Mouse (Mus musculus) CH12.LX (cell line): ENCODE results near the gene Ncoa7. TPM values are rescaled to one million over a fixed set of nuclear protein-coding genes. Genes with fewer than 3 reads are reported as not detected.
A peak's percentile ranks its signal among the peaks of the same experiment; 100 is the strongest.

Experiments used
- DNase-seq: peaks from one replicate; pipeline ENCODE4 v3.0.0-alpha.2; 2013; ENCODE audit errors: extremely low read depth
- H3K27ac ChIP-seq: 2 replicates; pipeline ENCODE4 v1.5.1; 2012; ENCODE audit warnings: low read depth, mild to moderate bottlenecking, control low read depth, moderate library complexity; ENCODE audit not compliant: insufficient read depth
- H3K27me3 ChIP-seq: replicated peaks from 2 replicates; pipeline ENCODE3; 2012; ENCODE audit warnings: inconsistent platforms
- H3K36me3 ChIP-seq, 2 experiments: replicated peaks in 1 of 2; 2 replicates each; pipeline versions ENCODE3 to v1.6.1; 2012; ENCODE audit warnings: inconsistent platforms in 1 of 2, low read length in 1 of 2, mild to moderate bottlenecking in 1 of 2, mixed read lengths in 1 of 2, moderate library complexity in 1 of 2; ENCODE audit not compliant: control insufficient read depth in 1 of 2, insufficient read depth in 1 of 2
- H3K4me1 ChIP-seq, 2 experiments: 2 replicates each; pipeline ENCODE4 v1.6.1; 2012; ENCODE audit warnings: inconsistent platforms in 1 of 2, moderate library complexity in 1 of 2; ENCODE audit not compliant: insufficient read depth in 2 of 2, control insufficient read depth in 1 of 2
- H3K4me2 ChIP-seq: 2 replicates; pipeline ENCODE4 v1.6.1; 2012; ENCODE audit warnings: low read depth, mild to moderate bottlenecking, control low read depth; ENCODE audit not compliant: poor library complexity, insufficient read depth, severe bottlenecking
- H3K4me3 ChIP-seq, 3 experiments: fragments of 150-350 bp in 1 of 3; sonication (generic) in 1 of 3; replicated peaks in 1 of 3; 2 replicates each; pipeline versions ENCODE3 to v1.5.1; 2011 to 2012; ENCODE audit warnings: low read depth in 2 of 3, low read length in 2 of 3, mild to moderate bottlenecking in 2 of 3, moderate library complexity in 2 of 3, control low read depth in 1 of 3, improper control_type of control experiment in 1 of 3, inconsistent platforms in 1 of 3, mixed read lengths in 1 of 3; ENCODE audit not compliant: poor library complexity in 1 of 3
- H3K79me2 ChIP-seq: replicated peaks from 2 replicates; pipeline ENCODE4 v1.6.1; 2012; ENCODE audit warnings: mild to moderate bottlenecking, moderate library complexity; ENCODE audit not compliant: control insufficient read depth, poor library complexity, insufficient read depth, severe bottlenecking; ENCODE audit errors: extremely low read depth
- H3K9ac ChIP-seq: 2 replicates; pipeline ENCODE4 v1.6.1; 2012; ENCODE audit warnings: low read depth, mild to moderate bottlenecking, control low read depth, moderate library complexity; ENCODE audit not compliant: insufficient read depth
- H3K9me3 ChIP-seq: replicated peaks from 2 replicates; pipeline ENCODE3; 2012; ENCODE audit warnings: low read length, inconsistent platforms, mixed read lengths
- CHD1 ChIP-seq: IDR thresholded peaks from 2 replicates; pipeline ENCODE4 v1.6.1; 2012; ENCODE audit warnings: low read depth, low read length, improper control_type of control experiment, inconsistent platforms
- CTCF ChIP-seq, 2 experiments: IDR thresholded peaks in 1 of 2; conservative IDR thresholded peaks in 1 of 2; 2 replicates each; pipeline ENCODE4 v1.5.1; 2011 to 2012; ENCODE audit warnings: low read depth in 2 of 2, low read length in 2 of 2, improper control_type of control experiment in 1 of 2, inconsistent platforms in 1 of 2, mild to moderate bottlenecking in 1 of 2, moderate library complexity in 1 of 2
- EP300 ChIP-seq: IDR thresholded peaks from 2 replicates; pipeline ENCODE4 v1.6.1; 2011; ENCODE audit warnings: low read length, improper control_type of control experiment
- ETS1 ChIP-seq: conservative IDR thresholded peaks from 2 replicates; pipeline ENCODE4 v1.6.1; 2012; ENCODE audit warnings: low read depth, mild to moderate bottlenecking, inconsistent platforms, low read length, improper control_type of control experiment, moderate library complexity
- GABPA ChIP-seq: IDR thresholded peaks from 2 replicates; pipeline ENCODE4 v1.6.1; 2012; ENCODE audit warnings: low read depth, low read length, improper control_type of control experiment, inconsistent platforms; ENCODE audit not compliant: insufficient replicate concordance
- JUN ChIP-seq: IDR thresholded peaks from 2 replicates; pipeline ENCODE4 v1.6.1; 2011; ENCODE audit warnings: low read depth, mild to moderate bottlenecking, low read length, improper control_type of control experiment, moderate library complexity; ENCODE audit not compliant: insufficient read depth
- MAX ChIP-seq: IDR thresholded peaks from 2 replicates; pipeline ENCODE4 v1.6.1; 2011; ENCODE audit warnings: low read length, improper control_type of control experiment
- MEF2A ChIP-seq: IDR thresholded peaks from 2 replicates; pipeline ENCODE4 v1.6.1; 2014; ENCODE audit warnings: low read depth, mild to moderate bottlenecking, inconsistent platforms, low read length, improper control_type of control experiment, borderline replicate concordance
- MYC ChIP-seq: IDR thresholded peaks from 2 replicates; pipeline ENCODE4 v1.6.1; 2011; ENCODE audit warnings: low read depth, mild to moderate bottlenecking, improper control_type of control experiment, low read length
- RAD21 ChIP-seq: IDR thresholded peaks from 2 replicates; pipeline ENCODE4 v1.6.1; 2011; ENCODE audit warnings: low read depth, mild to moderate bottlenecking, low read length, improper control_type of control experiment, moderate library complexity
- SMC3 ChIP-seq: IDR thresholded peaks from 2 replicates; pipeline ENCODE4 v1.6.1; 2011; ENCODE audit warnings: low read depth, low read length, improper control_type of control experiment
- TBP ChIP-seq: conservative IDR thresholded peaks from 2 replicates; pipeline ENCODE4 v1.6.1; 2011; ENCODE audit warnings: low read depth, low read length, improper control_type of control experiment
- UBTF ChIP-seq: IDR thresholded peaks from 2 replicates; pipeline ENCODE4 v1.6.1; 2012; ENCODE audit warnings: low read depth, mild to moderate bottlenecking, inconsistent platforms, low read length, improper control_type of control experiment, moderate library complexity
- ZKSCAN1 ChIP-seq: IDR thresholded peaks from 2 replicates; pipeline ENCODE4 v1.6.1; 2012; ENCODE audit warnings: low read depth, inconsistent platforms, low read length, improper control_type of control experiment, borderline replicate concordance
- ZNF384 ChIP-seq: IDR thresholded peaks from 2 replicates; pipeline ENCODE4 v1.6.1; 2012; ENCODE audit warnings: low read depth, low read length, improper control_type of control experiment, inconsistent platforms
- dilution Hi-C: fragments of 300-500 bp; cut with MboI; formaldehyde crosslinking; loops from 2 replicates; pipeline ENCODE4 v1.14.3; 2020; ENCODE audit warnings: low sequenced_read_pairs; ENCODE audit not compliant: extremely low pct_unique_long_range_greater_than_20kb, extremely low pct_ligation_motif_present
- in situ Hi-C: fragments of 300-500 bp; cut with MboI; formaldehyde crosslinking; loops from 3 replicates; pipeline ENCODE4 v1.14.3; 2019; ENCODE audit warnings: low sequenced_read_pairs, low pct_ligation_motif_present, low pct_unique_long_range_greater_than_20kb, mixed read lengths
- polyA plus RNA-seq: library from polyadenylated mRNA; unstranded; fragments of >175 nt; gene quantifications from 2 replicates; pipeline ENCODE4 v1.2.1, GENCODE M21; 2012; ENCODE audit warnings: low read depth; ENCODE audit not compliant: insufficient read length
- total RNA-seq, 2 experiments: library from RNA; depleted of rRNA; stranded (reverse); fragments of 300-350 nt in 1 of 2; fragments of >200 nt in 1 of 2; gene quantifications; 2 replicates each; pipeline ENCODE4 v1.2.3; 2012 to 2014

Ncoa7 gene
- total and polyA plus RNA-seq, 3 experiments, result 4.7 to 9.2 (median 7.0) TPM

DNA sequence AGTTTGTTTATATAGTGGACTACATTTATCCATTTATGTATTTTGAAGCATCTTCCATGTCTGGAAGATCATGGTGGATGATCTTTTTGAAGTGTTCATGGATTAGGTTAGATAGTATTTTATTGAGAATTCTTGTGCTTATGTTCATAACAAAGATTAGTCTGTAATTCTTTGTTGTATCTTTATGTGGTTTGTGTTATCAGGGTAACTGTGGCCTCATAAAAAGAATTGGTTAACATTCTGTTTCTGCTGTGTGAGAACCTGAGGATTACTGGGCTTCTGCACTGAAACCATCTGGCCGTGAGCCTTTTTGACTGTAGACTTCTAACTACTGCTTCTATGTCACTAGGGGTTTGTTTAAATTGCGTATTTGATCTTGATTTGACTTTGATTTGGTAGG lies 136.5 kb downstream of the Ncoa7 start:
- no peak for DNase-seq
- TF ChIP-seq JUN, result no peak
- TF ChIP-seq CHD1, result no peak
- no peak for TF ChIP-seq UBTF
- TF ChIP-seq TBP, result no peak
- no peak for TF ChIP-seq MAX
- TF ChIP-seq MEF2A, result no peak
- TF ChIP-seq ZKSCAN1, result no peak
- TF ChIP-seq MYC, result no peak
- no peak for TF ChIP-seq EP300
- no peak for TF ChIP-seq GABPA
- no peak overlapping the region for H3K4me3 ChIP-seq
- no peak overlapping the region for H3K4me2 ChIP-seq
- no peaks in the 10 kb centered on the region for H3K27me3 ChIP-seq
- H3K27ac ChIP-seq, result no peak overlapping the region
- dilution Hi-C loops, result no loop called here
- H3K9ac ChIP-seq, result no peak overlapping the region
- no peaks in the 10 kb centered on the region for H3K79me2 ChIP-seq
- 0 out of 4 replicates have a peak, but pooled peaks cover 0 to 3% of the 10 kb centered on the region in 2 experiments for H3K4me1 ChIP-seq
- H3K9me3 ChIP-seq, result no peaks in the 10 kb centered on the region
- in situ Hi-C loops, result no loop called here
- H3K36me3 ChIP-seq, result peaks cover 0 to 9% of the 10 kb centered on the region in 2 experiments

DNA sequence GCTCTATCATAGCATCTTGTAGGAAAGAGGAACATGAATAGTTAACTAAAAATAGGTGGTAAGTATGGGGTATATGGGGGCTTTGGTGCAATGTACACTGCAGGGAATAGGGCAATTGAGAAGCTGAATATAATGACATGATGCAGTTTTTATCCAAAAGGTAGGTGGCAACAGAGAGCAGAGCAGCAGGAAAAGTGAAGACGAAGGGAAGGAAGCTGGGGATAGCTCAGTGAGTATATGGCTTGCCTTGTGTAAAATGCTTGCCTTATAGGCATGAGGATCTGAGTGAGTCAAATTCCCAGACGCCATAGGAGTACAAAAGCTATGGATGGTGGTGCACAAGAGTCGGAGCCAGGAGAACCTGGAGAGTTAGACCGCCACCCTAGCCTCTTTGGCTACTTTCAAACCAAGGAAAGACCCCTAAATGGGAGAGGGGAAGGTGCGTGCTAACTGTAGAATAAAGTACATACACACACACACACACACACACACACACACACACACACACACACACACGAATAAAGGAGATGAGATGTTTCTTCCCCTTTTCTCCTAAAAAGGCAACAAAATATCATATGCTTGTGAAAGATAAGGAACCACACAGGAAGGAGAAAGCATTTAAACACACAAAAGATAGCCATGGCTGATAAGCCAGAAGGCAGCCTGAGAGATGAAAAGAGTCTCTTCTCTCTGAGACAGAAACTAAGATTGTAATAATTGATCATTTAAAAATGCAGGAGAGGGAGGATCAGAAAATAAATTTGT lies 142.4 kb downstream of the Ncoa7 start:
- H3K9ac ChIP-seq, result no peak overlapping the region
- H3K4me1 ChIP-seq, result peaks cover 0 to 6% of the 10 kb centered on the region in 2 experiments; a peak in 2 of 4 replicates
- DNase-seq, result no peak
- in situ Hi-C loops (no loop called here), dilution Hi-C loops (no loop called here)
- H3K4me2 ChIP-seq, result no peak overlapping the region
- H3K27ac ChIP-seq, result no peak overlapping the region
- H3K36me3 ChIP-seq, result peaks cover 2 to 27% of the 10 kb centered on the region in 2 experiments
- H3K4me3 ChIP-seq, result no peak overlapping the region
- TF ChIP-seq MAX (no peak), RAD21 (peak; percentile 20), SMC3 (peak; percentile 28; the same call in 1 of the 2 replicates), CTCF (conservative IDR thresholded peaks at IDR 0.05 in 1 of 2, IDR thresholded peaks at IDR 0.05 in 1 of 2; ENCODE audit: low read depth in 2 of 2, low read length in 2 of 2) (peak in 1 of 2 experiments; percentile 50; a peak in 2 of 4 replicates)
- no peaks in the 10 kb centered on the region for H3K79me2 ChIP-seq
- H3K9me3 ChIP-seq, result no peaks in the 10 kb centered on the region
- H3K27me3 ChIP-seq, result no peaks in the 10 kb centered on the region

DNA sequence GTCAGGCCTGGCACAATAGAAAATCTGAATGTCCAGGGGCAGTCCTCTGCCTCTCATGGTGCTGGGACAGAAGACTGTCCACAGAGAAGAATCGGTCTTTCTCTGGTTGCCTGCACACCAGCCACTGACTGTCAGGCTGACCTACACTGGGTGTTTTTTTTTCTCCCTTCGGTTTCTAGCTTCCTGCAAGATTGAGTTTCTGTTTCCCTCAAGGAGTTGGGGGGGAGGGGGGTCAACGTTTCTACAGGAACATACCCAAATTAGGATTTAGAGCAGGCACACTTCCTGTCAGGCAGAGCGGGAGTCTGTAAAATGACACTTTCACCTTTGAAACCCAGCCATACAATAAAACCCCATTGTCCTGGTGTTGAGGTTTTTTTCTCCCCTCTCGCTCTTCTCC lies 147.5 kb downstream of the Ncoa7 start:
- TF ChIP-seq ETS1 (no peak), ZNF384 (peak; percentile 51)
- TF ChIP-seq, all 38 proteins: peak for 1
- H3K36me3 ChIP-seq, result peaks cover 6 to 39% of the 10 kb centered on the region in 2 experiments
- no peaks in the 10 kb centered on the region for H3K79me2 ChIP-seq
- no peak overlapping the region for H3K4me2 ChIP-seq
- H3K9ac ChIP-seq, result no peak overlapping the region
- dilution Hi-C loops, result no loop called here
- peak; percentile 17 for DNase-seq
- H3K4me3 ChIP-seq, result no peak overlapping the region
- H3K27me3 ChIP-seq, result no peaks in the 10 kb centered on the region
- H3K4me1 ChIP-seq, result peaks cover 0 to 11% of the 10 kb centered on the region in 2 experiments; a peak in 2 of 4 replicates
- no peaks in the 10 kb centered on the region for H3K9me3 ChIP-seq
- in situ Hi-C loops, result no loop called here
- H3K27ac ChIP-seq, result no peak overlapping the region
